Mouse (Mus musculus) midbrain, postnatal 0 days (tissue): ENCODE measurements around the gene Tmpo. TPM values are rescaled to one million over a fixed set of nuclear protein-coding genes. Genes with fewer than 3 reads are reported as not detected.

Source experiments
- ATAC-seq: fragments of 200-750 bp; cut with Nextera tagmentation; 2 replicates; pipeline ENCODE4 v1.8.0; 2017; ENCODE audit warnings: moderate number of reproducible peaks, mild to moderate bottlenecking, moderate TSS enrichment, moderate library complexity; ENCODE audit not compliant: low FRiP score
- DNase-seq: peaks from one replicate; pipeline ENCODE4 v3.0.0-alpha.2; 2015; ENCODE audit warnings: low spot score
- H3K27ac ChIP-seq: fragments of 300-500 bp; sonication (generic); 2 replicates; pipeline ENCODE4 v1.5.1; 2014; ENCODE audit warnings: low read depth, mild to moderate bottlenecking, low read length, mixed read lengths
- H3K27me3 ChIP-seq: fragments of 300-500 bp; sonication (generic); 2 replicates; pipeline ENCODE4 v1.6.1; 2014; ENCODE audit warnings: low read length, control low read depth, mixed read lengths; ENCODE audit not compliant: insufficient read depth
- H3K36me3 ChIP-seq: fragments of 300-500 bp; sonication (generic); 2 replicates; pipeline ENCODE4 v1.6.1; 2014; ENCODE audit warnings: low read length, control low read depth, mixed read lengths; ENCODE audit not compliant: insufficient read depth
- H3K4me1 ChIP-seq: fragments of 300-500 bp; sonication (generic); 2 replicates; pipeline ENCODE4 v1.6.1; 2014; ENCODE audit warnings: mild to moderate bottlenecking, control low read depth, antibody characterized with exemption, low read length, mixed read lengths; ENCODE audit not compliant: insufficient read depth
- H3K4me2 ChIP-seq: fragments of 300-500 bp; sonication (generic); 2 replicates; pipeline ENCODE4 v1.6.1; 2014; ENCODE audit warnings: low read depth, mild to moderate bottlenecking, low read length, mixed read lengths; ENCODE audit not compliant: poor library complexity, severe bottlenecking
- H3K4me3 ChIP-seq: fragments of 300-500 bp; sonication (generic); 2 replicates; pipeline ENCODE4 v1.5.1; 2014; ENCODE audit warnings: low read depth, mild to moderate bottlenecking, low read length, moderate library complexity
- H3K9ac ChIP-seq: fragments of 300-500 bp; sonication (generic); replicated peaks from 2 replicates; pipeline ENCODE4 v1.6.1; 2014; ENCODE audit warnings: mild to moderate bottlenecking, low read length, moderate library complexity, mixed read lengths; ENCODE audit not compliant: poor library complexity, severe bottlenecking
- H3K9me3 ChIP-seq: fragments of 300-500 bp; sonication (generic); 2 replicates; pipeline ENCODE4 v1.6.1; 2016; ENCODE audit warnings: low read length, control low read depth
- CTCF ChIP-seq: IDR thresholded peaks from 2 replicates; pipeline ENCODE4 v1.5.1; 2016; ENCODE audit warnings: antibody characterized with exemption, mild to moderate bottlenecking
- WGBS: fragments of 180-500 bp; shearing (Covaris S2); extraction: QIAGEN DNeasy Blood & Tissue Kit; methylation state at CpG from one replicate; pipeline ENCODE4 v1.1.7; 2014; 5-methylcytosine and 5-hydroxymethylcytosine counted together
- polyA plus RNA-seq: library from polyadenylated mRNA; unstranded; fragments of >200 nt; fragmentation: Nextera tagmentation; extraction: Ambion mirVana; gene quantifications from 2 replicates; pipeline ENCODE4 v1.2.1, GENCODE M21; 2015
- total RNA-seq: library from RNA; depleted of rRNA; stranded (reverse); fragments of >200 nt; gene quantifications from 2 replicates; pipeline ENCODE4 v1.2.3, GENCODE M21; 2014; rRNA removed

Gene Tmpo
- total and polyA plus RNA-seq, 2 experiments from 2014 or later: 54.8 to 102 TPM

GRCm38 (mm10) chr10:91109841-91110240, 71.3 kb downstream of the Tmpo start:
- Histone ChIP-seq H3K4me3 (no peak overlapping the region), H3K36me3 (peaks cover 15% of the 10 kb centered on the region), H3K27me3 (no peaks in the 10 kb centered on the region), H3K4me1 (no peaks in the 10 kb centered on the region), H3K4me2 (no peak overlapping the region), H3K27ac (no peak overlapping the region), H3K9me3 (no peaks in the 10 kb centered on the region), H3K9ac (no peak overlapping the region)
- no peak for TF ChIP-seq CTCF
- 78% methylated on average over 4 of the region's 4 CpGs for WGBS
- ATAC-seq: no peak
- DNase-seq: no peak

GRCm38 (mm10) chr10:91105981-91106380, 75.1 kb downstream of the Tmpo start:
- ATAC-seq (no peak), DNase-seq (no peak)
- Histone ChIP-seq H3K36me3 (peaks cover 6% of the 10 kb centered on the region), H3K4me3 (no peak overlapping the region), H3K9me3 (no peaks in the 10 kb centered on the region), H3K27ac (no peak overlapping the region), H3K4me1 (no peaks in the 10 kb centered on the region), H3K9ac (no peak overlapping the region), H3K4me2 (no peak overlapping the region), H3K27me3 (no peaks in the 10 kb centered on the region)
- 86% methylated on average over 3 of the region's 3 CpGs for WGBS
- no peak for TF ChIP-seq CTCF

- ATAC-seq: no peak
- 93% methylated on average over 14 of the region's 14 CpGs for WGBS
Observed at GRCm38 (mm10) chr10:91102799-91103590, 78.1 kb downstream of the Tmpo start.

GRCm38 (mm10) chr10:91101936-91102335, 79.2 kb downstream of the Tmpo start:
- ATAC-seq: no peak
- H3K36me3 ChIP-seq: peaks cover 6% of the 10 kb centered on the region
- H3K4me2 ChIP-seq: no peak overlapping the region
- H3K4me3 ChIP-seq: no peak overlapping the region
- WGBS: 96% methylated on average over 25 of the region's 25 CpGs
- no peak overlapping the region for H3K9ac ChIP-seq
- no peak overlapping the region for H3K27ac ChIP-seq
- no peaks in the 10 kb centered on the region for H3K9me3 ChIP-seq
- no peaks in the 10 kb centered on the region for H3K4me1 ChIP-seq
- no peak for DNase-seq
- no peak for TF ChIP-seq CTCF
- no peaks in the 10 kb centered on the region for H3K27me3 ChIP-seq

More at GRCm38 (mm10) chr10:91102799-91103590, 78.1 kb downstream of the Tmpo start:
- H3K36me3 ChIP-seq: peaks cover 6% of the 10 kb centered on the region
- no peak overlapping the region for H3K9ac ChIP-seq
- no peaks in the 10 kb centered on the region for H3K9me3 ChIP-seq
- H3K27me3 ChIP-seq: no peaks in the 10 kb centered on the region
- no peak overlapping the region for H3K27ac ChIP-seq
- H3K4me1 ChIP-seq: no peaks in the 10 kb centered on the region
- H3K4me3 ChIP-seq: no peak overlapping the region
- DNase-seq: no peak
- no peak for TF ChIP-seq CTCF
- no peak overlapping the region for H3K4me2 ChIP-seq

GRCm38 (mm10) chr10:91100101-91100500, 81.0 kb downstream of the Tmpo start:
- H3K27ac ChIP-seq: no peak overlapping the region
- H3K9ac ChIP-seq: no peak overlapping the region
- H3K9me3 ChIP-seq: no peaks in the 10 kb centered on the region
- H3K36me3 ChIP-seq: peaks cover 12% of the 10 kb centered on the region
- TF ChIP-seq CTCF: no peak
- H3K4me1 ChIP-seq: no peaks in the 10 kb centered on the region
- WGBS: 87% methylated on average over 1 of the region's 1 CpGs
- no peak overlapping the region for H3K4me3 ChIP-seq
- ATAC-seq (no peak), DNase-seq (no peak)
- H3K4me2 ChIP-seq: no peak overlapping the region
- H3K27me3 ChIP-seq: no peaks in the 10 kb centered on the region

GRCm38 (mm10) chr10:91098056-91098455, 83.1 kb downstream of the Tmpo start:
- Histone ChIP-seq H3K27me3 (no peaks in the 10 kb centered on the region), H3K4me2 (no peak overlapping the region), H3K4me1 (no peaks in the 10 kb centered on the region), H3K27ac (no peak overlapping the region), H3K4me3 (no peak overlapping the region), H3K9me3 (no peaks in the 10 kb centered on the region), H3K36me3 (peaks cover 15% of the 10 kb centered on the region), H3K9ac (no peak overlapping the region)
- whole genome bisulfite sequencing: 92% methylated on average over 8 of the region's 8 CpGs
- TF ChIP-seq CTCF: no peak
- DNase-seq (no peak), ATAC-seq (no peak)

Other genes starting within 250 kb of the Tmpo start
- 29.5 and 57.1 TPM in 2 replicates for gene Apaf1, start 98.5 kb downstream of the Tmpo start, total RNA-seq
- gene Apaf1, start 98.5 kb downstream of the Tmpo start, polyA plus RNA-seq: 14.2 and 16.4 TPM in 2 replicates
- gene Ikbip, start 98.4 kb downstream of the Tmpo start, total RNA-seq: 15.4 and 17.3 TPM in 2 replicates
- 16.9 and 17.7 TPM in 2 replicates for gene Ikbip, start 98.4 kb downstream of the Tmpo start, polyA plus RNA-seq
- 427 and 430 TPM in 2 replicates for gene Slc25a3, start 57.3 kb downstream of the Tmpo start, total RNA-seq
- gene Slc25a3, start 57.3 kb downstream of the Tmpo start, polyA plus RNA-seq: 640 and 652 TPM in 2 replicates